Mouse (Mus musculus) heart, adult 2 months (tissue): ENCODE results near the gene Zfp804b. TPM values are rescaled to one million over a fixed set of nuclear protein-coding genes. Genes with fewer than 3 reads are reported as not detected.

Experiments used
- DNase-seq, 2 experiments: peaks; one replicate each; pipeline ENCODE4 v3.0.0; 2021
- H3K27ac ChIP-seq: fragments of 200-600 bp; 2 replicates; pipeline ENCODE4 v1.8.1; 2022
- H3K27me3 ChIP-seq: fragments of 200-500 bp; 2 replicates; pipeline ENCODE4 v1.6.1; 2012; ENCODE audit warnings: mild to moderate bottlenecking, low read length, inconsistent platforms, mixed read lengths; ENCODE audit not compliant: control insufficient read depth, insufficient read depth
- H3K36me3 ChIP-seq: fragments of 200-500 bp; 2 replicates; pipeline ENCODE4 v1.6.1; 2012; ENCODE audit warnings: low read length, inconsistent platforms; ENCODE audit not compliant: control insufficient read depth, insufficient read depth
- H3K4me1 ChIP-seq: fragments of 200-500 bp; 2 replicates; pipeline ENCODE4 v1.6.1; 2011; ENCODE audit warnings: low read length; ENCODE audit not compliant: control insufficient read depth, insufficient read depth
- H3K4me3 ChIP-seq: fragments of 200-600 bp; 2 replicates; pipeline ENCODE4 v1.8.1; 2022
- H3K79me2 ChIP-seq: fragments of 200-500 bp; replicated peaks from 2 replicates; pipeline ENCODE4 v1.6.1; 2012; ENCODE audit warnings: mild to moderate bottlenecking, inconsistent platforms, low read length, moderate library complexity, mixed read lengths; ENCODE audit not compliant: control insufficient read depth, insufficient read depth
- H3K9ac ChIP-seq: fragments of 200-500 bp; 2 replicates; pipeline ENCODE4 v1.6.1; 2012; ENCODE audit warnings: low read depth, mild to moderate bottlenecking, control low read depth, inconsistent platforms, low read length, mixed read lengths
- CTCF ChIP-seq: fragments of 200-600 bp; IDR thresholded peaks from 2 replicates; pipeline ENCODE4 v1.8.1; 2022; ENCODE audit warnings: antibody characterized with exemption, mild to moderate bottlenecking, moderate library complexity
- EP300 ChIP-seq: fragments of 200-500 bp; IDR thresholded peaks from 2 replicates; pipeline ENCODE4 v1.6.1; 2011; ENCODE audit warnings: low read depth, low read length, control low read depth; ENCODE audit not compliant: insufficient read depth
- POLR2A ChIP-seq: fragments of 200-500 bp; IDR thresholded peaks from 2 replicates; pipeline ENCODE4 v1.6.1; 2011; ENCODE audit warnings: mild to moderate bottlenecking, low read depth, low read length, control low read depth; ENCODE audit not compliant: insufficient read depth
- WGBS: fragments of 180-500 bp; shearing (Covaris S2); methylation state at CpG from one replicate; pipeline ENCODE4 v1.1.7; 2018; 5-methylcytosine and 5-hydroxymethylcytosine counted together
- intact Hi-C: fragments of 180-260 bp; cut with DNase I; formaldehyde crosslinking; loops from one replicate; pipeline ENCODE4 v1.15.1; 2025
- polyA plus RNA-seq: library from polyadenylated mRNA; depleted of rRNA; stranded (reverse); fragments of >200 nt; gene quantifications from 2 replicates; pipeline ENCODE4 v1.2.3, GENCODE M21; 2012
- total RNA-seq, 2 experiments: library from RNA; stranded (reverse); gene quantifications; 2 replicates each; pipeline ENCODE4 v1.2.3; 2021

Gene Zfp804b
- total and polyA plus RNA-seq, 3 experiments = not detected

DNA sequence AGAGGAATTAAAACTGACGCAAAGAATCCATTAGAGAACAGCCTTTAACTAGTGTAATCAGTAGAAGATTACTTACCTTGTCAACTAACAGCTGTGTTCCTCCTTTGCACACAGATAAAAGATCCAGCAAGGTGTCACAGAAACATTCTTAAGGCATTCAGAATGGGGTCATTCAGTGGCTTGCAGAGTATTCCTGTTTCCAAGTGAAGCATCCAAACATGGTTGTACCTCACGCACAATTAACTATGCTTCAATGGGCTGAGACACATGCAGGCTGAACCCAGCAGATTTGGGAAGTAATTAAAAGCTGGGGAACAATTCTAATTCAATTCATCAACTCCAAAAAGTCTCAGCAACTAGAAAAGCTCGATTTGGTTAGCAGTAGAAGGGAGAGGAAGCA is 337.1 kb downstream of the Zfp804b start:
- H3K27ac ChIP-seq = no peak overlapping the region
- H3K27me3 ChIP-seq = no peaks in the 10 kb centered on the region
- no peak overlapping the region for H3K4me3 ChIP-seq
- no peaks in the 10 kb centered on the region for H3K79me2 ChIP-seq
- TF ChIP-seq POLR2A = no peak
- no peak for TF ChIP-seq EP300
- TF ChIP-seq CTCF = no peak
- no peak for DNase-seq
- 48% methylated on average over 3 of the region's 3 CpGs for WGBS
- intact Hi-C loops = no loop called here
- H3K9ac ChIP-seq = no peak overlapping the region
- no peaks in the 10 kb centered on the region for H3K36me3 ChIP-seq
- H3K4me1 ChIP-seq = no peaks in the 10 kb centered on the region

DNA sequence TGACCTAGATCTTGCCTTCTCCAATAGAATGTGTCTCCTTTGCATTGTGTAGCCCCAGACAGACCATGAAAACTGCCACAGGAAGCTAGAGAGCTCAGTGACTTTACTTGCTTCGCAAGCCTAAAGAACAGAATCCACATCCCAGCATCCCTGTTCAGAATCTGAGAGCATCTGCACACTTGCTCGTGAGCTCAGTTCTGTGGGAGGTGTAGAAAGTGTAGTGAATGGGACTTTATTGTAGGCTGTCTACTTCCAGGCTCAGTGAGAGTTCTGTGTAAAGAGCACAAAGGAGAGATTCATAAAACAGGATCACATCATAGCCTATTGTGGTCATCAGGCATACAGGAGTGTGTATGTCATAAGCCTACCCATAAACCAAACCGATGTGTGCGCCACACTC is 360.6 kb downstream of the Zfp804b start:
- no peak for DNase-seq
- H3K36me3 ChIP-seq = no peaks in the 10 kb centered on the region
- no peak overlapping the region for H3K4me3 ChIP-seq

DNA sequence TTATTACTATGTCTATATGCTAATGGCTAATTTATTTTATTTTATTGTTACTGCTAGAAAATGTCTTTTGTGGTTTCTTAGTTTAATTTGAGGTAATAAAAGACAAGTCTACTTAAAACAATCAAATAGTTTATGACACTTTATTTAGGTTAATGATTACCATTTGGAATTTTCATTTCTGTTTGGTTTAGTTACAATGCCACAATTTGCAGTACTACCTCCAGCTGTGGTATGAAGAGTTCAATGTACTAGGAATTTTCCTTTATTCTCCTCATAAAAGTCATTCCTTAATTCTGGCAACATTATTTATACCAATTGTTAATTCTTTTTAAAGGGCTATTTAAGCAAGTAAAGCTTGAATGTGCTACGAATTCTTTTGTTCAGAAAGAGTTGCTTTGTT is 409.7 kb downstream of the Zfp804b start:
- H3K27me3 ChIP-seq = no peaks in the 10 kb centered on the region
- TF ChIP-seq EP300 (no peak), POLR2A (no peak), CTCF (no peak)
- WGBS = 68% methylated on average over 1 of the region's 1 CpGs
- no peaks in the 10 kb centered on the region for H3K4me1 ChIP-seq
- intact Hi-C loops = no loop called here
- H3K79me2 ChIP-seq = no peaks in the 10 kb centered on the region
- H3K4me3 ChIP-seq = no peak overlapping the region
- DNase-seq = no peak
- H3K36me3 ChIP-seq = no peaks in the 10 kb centered on the region
- H3K9ac ChIP-seq = no peak overlapping the region
- H3K27ac ChIP-seq = no peak overlapping the region

More for the DNA sequence above, 360.6 kb downstream of the Zfp804b start:
- Histone ChIP-seq H3K27ac (no peak overlapping the region), H3K9ac (no peak overlapping the region), H3K4me1 (no peaks in the 10 kb centered on the region), H3K27me3 (no peaks in the 10 kb centered on the region), H3K79me2 (no peaks in the 10 kb centered on the region)
- WGBS = 84% methylated on average over 4 of the region's 4 CpGs
- intact Hi-C loops = no loop called here
- TF ChIP-seq POLR2A (no peak), CTCF (no peak), EP300 (no peak)

DNA sequence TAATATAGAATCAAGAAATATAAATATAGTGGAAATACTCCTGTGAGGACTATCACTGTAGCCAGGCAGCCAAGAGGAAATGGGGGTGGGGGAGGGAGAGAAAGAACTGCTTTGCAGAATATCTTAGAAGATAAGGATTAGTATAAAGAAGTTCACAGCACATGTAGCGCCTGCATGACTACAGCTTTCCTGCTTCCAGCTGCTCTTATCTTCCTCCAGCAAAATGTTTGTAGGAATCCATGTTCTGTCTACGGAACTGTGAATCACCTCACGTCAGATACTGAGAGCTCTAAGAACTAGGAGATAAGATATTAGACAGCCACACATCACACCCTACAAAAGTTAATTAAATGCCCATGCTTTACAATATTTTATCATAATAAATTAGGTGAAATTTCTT is 433.3 kb downstream of the Zfp804b start:
- Histone ChIP-seq H3K27me3 (no peaks in the 10 kb centered on the region), H3K36me3 (no peaks in the 10 kb centered on the region), H3K4me3 (no peak overlapping the region), H3K27ac (no peak overlapping the region), H3K9ac (no peak overlapping the region), H3K79me2 (no peaks in the 10 kb centered on the region), H3K4me1 (no peaks in the 10 kb centered on the region)
- intact Hi-C loops = no loop called here
- WGBS = 17% methylated on average over 3 of the region's 3 CpGs
- no peak for TF ChIP-seq POLR2A
- no peak for TF ChIP-seq EP300
- no peak for TF ChIP-seq CTCF
- DNase-seq = no peak

DNA sequence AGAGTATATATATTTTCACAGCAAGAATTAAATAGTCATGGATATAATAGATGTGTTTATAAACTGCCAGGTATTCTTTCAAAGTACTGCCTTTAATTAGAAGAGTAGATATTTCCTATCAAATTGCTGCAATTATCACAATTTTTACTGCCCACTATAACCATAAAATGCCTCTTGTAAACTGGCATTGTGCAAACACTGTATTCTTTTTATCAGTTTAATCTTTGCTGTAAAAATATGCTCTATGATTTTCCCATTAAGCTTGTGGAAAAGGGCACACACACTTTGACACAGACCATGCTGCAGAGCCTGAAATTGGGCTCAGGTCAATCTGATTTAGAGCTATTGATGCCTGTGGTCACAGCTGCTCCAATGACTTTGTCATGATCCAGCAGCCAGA is 463.2 kb downstream of the Zfp804b start:
- Histone ChIP-seq H3K4me1 (no peaks in the 10 kb centered on the region), H3K27ac (no peak overlapping the region), H3K79me2 (no peaks in the 10 kb centered on the region), H3K36me3 (no peaks in the 10 kb centered on the region), H3K27me3 (no peaks in the 10 kb centered on the region), H3K4me3 (no peak overlapping the region), H3K9ac (no peak overlapping the region)
- no peak for DNase-seq
- TF ChIP-seq CTCF = no peak
- TF ChIP-seq POLR2A = no peak
- no peak for TF ChIP-seq EP300
- intact Hi-C loops = no loop called here

DNA sequence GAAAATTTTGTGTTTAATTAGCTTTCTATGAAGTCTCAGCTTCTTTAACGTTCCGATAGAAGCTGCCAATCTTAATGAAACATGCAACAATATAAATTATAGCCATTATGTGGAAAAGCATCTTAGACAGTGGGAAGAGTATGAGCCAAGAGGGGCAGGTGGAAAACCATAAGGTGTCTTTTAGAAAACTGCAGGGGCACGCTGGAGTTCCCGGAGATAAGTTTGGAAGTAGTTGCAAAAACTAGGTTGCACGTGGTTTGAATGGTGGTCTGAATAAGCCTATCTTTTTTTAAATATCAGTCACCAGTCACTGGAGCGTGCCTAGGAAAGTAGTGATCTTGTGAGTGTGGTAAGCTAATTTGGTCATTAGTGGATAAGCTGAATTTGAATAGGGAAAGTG is 473.0 kb downstream of the Zfp804b start:
- no peak overlapping the region for H3K4me3 ChIP-seq
- no peak overlapping the region for H3K9ac ChIP-seq
- no peaks in the 10 kb centered on the region for H3K4me1 ChIP-seq
- 77% methylated on average over 6 of the region's 6 CpGs for WGBS
- intact Hi-C loops = no loop called here
- H3K36me3 ChIP-seq = no peaks in the 10 kb centered on the region
- H3K27me3 ChIP-seq = no peaks in the 10 kb centered on the region
- H3K27ac ChIP-seq = no peak overlapping the region
- no peak for TF ChIP-seq EP300
- TF ChIP-seq POLR2A = no peak
- no peak for DNase-seq
- H3K79me2 ChIP-seq = no peaks in the 10 kb centered on the region
